Mouse (Mus musculus) limb, embryonic 15.5 days (tissue): ENCODE measurements around the gene Capns1. TPM values are rescaled to one million over a fixed set of nuclear protein-coding genes. Genes with fewer than 3 reads are reported as not detected.
A peak's percentile ranks its signal among the peaks of the same experiment; 100 is the strongest.

Source experiments
- ATAC-seq: fragments of 200-750 bp; cut with Nextera tagmentation; 2 replicates; pipeline ENCODE4 v1.8.0; 2017; ENCODE audit warnings: low read depth, moderate TSS enrichment; ENCODE audit not compliant: insufficient number of reproducible peaks, low FRiP score, low TSS enrichment
- H3K27ac ChIP-seq: fragments of 300-500 bp; sonication (generic); 2 replicates; pipeline ENCODE4 v1.5.1; 2015; ENCODE audit warnings: moderate library complexity, mild to moderate bottlenecking, inconsistent platforms
- H3K27me3 ChIP-seq: fragments of 300-500 bp; sonication (generic); 2 replicates; pipeline ENCODE4 v1.6.1; 2015; ENCODE audit warnings: inconsistent platforms
- H3K36me3 ChIP-seq: fragments of 300-500 bp; sonication (generic); 2 replicates; pipeline ENCODE4 v1.6.1; 2015; ENCODE audit warnings: inconsistent platforms
- H3K4me1 ChIP-seq: fragments of 300-500 bp; sonication (generic); 2 replicates; pipeline ENCODE4 v1.6.1; 2015; ENCODE audit warnings: inconsistent platforms
- H3K4me2 ChIP-seq: fragments of 300-500 bp; sonication (generic); 2 replicates; pipeline ENCODE4 v1.6.1; 2015; ENCODE audit warnings: mild to moderate bottlenecking, inconsistent platforms
- H3K4me3 ChIP-seq: fragments of 300-500 bp; sonication (generic); 2 replicates; pipeline ENCODE4 v1.5.1; 2015; ENCODE audit warnings: mild to moderate bottlenecking, inconsistent platforms
- H3K9ac ChIP-seq: fragments of 300-500 bp; sonication (generic); 2 replicates; pipeline ENCODE4 v1.6.1; 2015; ENCODE audit warnings: inconsistent platforms
- H3K9me3 ChIP-seq: fragments of 300-500 bp; sonication (generic); 2 replicates; pipeline ENCODE4 v1.6.1; 2016; ENCODE audit warnings: inconsistent platforms
- WGBS: fragments of 180-500 bp; shearing (Covaris S2); methylation state at CpG from one replicate; pipeline ENCODE4 v1.1.7; 2015; 5-methylcytosine and 5-hydroxymethylcytosine counted together
- polyA plus RNA-seq: library from polyadenylated mRNA; unstranded; fragments of >200 nt; fragmentation: Nextera tagmentation; extraction: Ambion mirVana; gene quantifications from 2 replicates; pipeline ENCODE4 v1.2.1, GENCODE M21; 2015

Capns1 gene
- polyA plus RNA-seq, 1 experiment from 2014 or later = 117 TPM

- H3K4me2 ChIP-seq = no peak overlapping the region
- H3K27ac ChIP-seq = no peak overlapping the region
- no peaks in the 10 kb centered on the region; the same call in 1 of the 2 replicates for H3K4me1 ChIP-seq
- H3K27me3 ChIP-seq = no peaks in the 10 kb centered on the region
- ATAC-seq = no peak
- 90% methylated on average over 2 of the region's 2 CpGs for WGBS
- H3K9me3 ChIP-seq = peaks cover 47% of the 10 kb centered on the region
- H3K4me3 ChIP-seq = no peak overlapping the region
- H3K36me3 ChIP-seq = peaks cover 74% of the 10 kb centered on the region
- H3K9ac ChIP-seq = no peak overlapping the region
Measured at GRCm38 (mm10) chr7:30164745-30165144, 33.9 kb downstream of the Capns1 start.

GRCm38 (mm10) chr7:30163113-30163512 lies 35.5 kb downstream of the Capns1 start:
- no peak overlapping the region for H3K27ac ChIP-seq
- peaks cover 62% of the 10 kb centered on the region for H3K9me3 ChIP-seq
- no peak overlapping the region for H3K4me2 ChIP-seq
- peaks cover 91% of the 10 kb centered on the region for H3K36me3 ChIP-seq
- no peak for ATAC-seq
- WGBS = 96% methylated on average over 5 of the region's 5 CpGs
- H3K9ac ChIP-seq = no peak overlapping the region
- H3K4me1 ChIP-seq = no peaks in the 10 kb centered on the region
- no peak overlapping the region for H3K4me3 ChIP-seq
- no peaks in the 10 kb centered on the region for H3K27me3 ChIP-seq

- H3K27ac ChIP-seq = no peak overlapping the region
- no peak overlapping the region for H3K4me2 ChIP-seq
- H3K9ac ChIP-seq = no peak overlapping the region
- H3K27me3 ChIP-seq = no peaks in the 10 kb centered on the region
- peaks cover 68% of the 10 kb centered on the region for H3K9me3 ChIP-seq
- ATAC-seq = no peak
- no peak overlapping the region for H3K4me3 ChIP-seq
- no peaks in the 10 kb centered on the region for H3K4me1 ChIP-seq
- WGBS = 92% methylated on average over 3 of the region's 3 CpGs
- peaks cover 79% of the 10 kb centered on the region for H3K36me3 ChIP-seq
Measured at GRCm38 (mm10) chr7:30155507-30155906, 43.1 kb downstream of the Capns1 start.

- no peak overlapping the region for H3K4me2 ChIP-seq
- H3K9me3 ChIP-seq = peaks cover 69% of the 10 kb centered on the region
- no peaks in the 10 kb centered on the region for H3K4me1 ChIP-seq
- H3K36me3 ChIP-seq = peaks cover 80% of the 10 kb centered on the region
- ATAC-seq = no peak
- no peak overlapping the region for H3K9ac ChIP-seq
- no peak overlapping the region for H3K27ac ChIP-seq
- 100% methylated on average over 1 of the region's 1 CpGs for WGBS
- H3K27me3 ChIP-seq = no peaks in the 10 kb centered on the region
- no peak overlapping the region for H3K4me3 ChIP-seq
Measured at GRCm38 (mm10) chr7:30154040-30154439, 44.6 kb downstream of the Capns1 start.

GRCm38 (mm10) chr7:30147011-30147410 lies 51.6 kb downstream of the Capns1 start:
- H3K9me3 ChIP-seq = peaks cover 36% of the 10 kb centered on the region

GRCm38 (mm10) chr7:30143555-30144209 lies 54.9 kb downstream of the Capns1 start:
- H3K4me2 ChIP-seq = peak overlapping the region; percentile 67
- WGBS = 2% methylated on average over 35 of the region's 35 CpGs
- H3K9ac ChIP-seq = peak overlapping the region; percentile 56
- H3K36me3 ChIP-seq = peaks cover 37% of the 10 kb centered on the region
- peaks cover 11% of the 10 kb centered on the region; the same call in 1 of the 2 replicates for H3K9me3 ChIP-seq
- ATAC-seq = peak; percentile 91
- H3K4me3 ChIP-seq = peak overlapping the region; percentile 60
- no peaks in the 10 kb centered on the region for H3K27me3 ChIP-seq
- H3K4me1 ChIP-seq = 0 out of 2 replicates have a peak, but pooled peaks cover 4% of the 10 kb centered on the region
- peak overlapping the region; percentile 92 for H3K27ac ChIP-seq

More at GRCm38 (mm10) chr7:30147011-30147410, 51.6 kb downstream of the Capns1 start:
- Histone ChIP-seq H3K27ac (no peak overlapping the region), H3K4me3 (no peak overlapping the region), H3K36me3 (peaks cover 51% of the 10 kb centered on the region), H3K4me1 (0 out of 2 replicates have a peak, but pooled peaks cover 4% of the 10 kb centered on the region), H3K27me3 (no peaks in the 10 kb centered on the region), H3K4me2 (no peak overlapping the region), H3K9ac (no peak overlapping the region)
- 96% methylated on average over 5 of the region's 5 CpGs for WGBS
- no peak for ATAC-seq

GRCm38 (mm10) chr7:30143170-30143554 lies 55.4 kb downstream of the Capns1 start:
- no peak for ATAC-seq
- peak overlapping the region; percentile 67 for H3K4me2 ChIP-seq
- peak overlapping the region; percentile 92 for H3K27ac ChIP-seq
- H3K9ac ChIP-seq = peak overlapping the region; percentile 56
- H3K27me3 ChIP-seq = no peaks in the 10 kb centered on the region
- H3K36me3 ChIP-seq = peaks cover 37% of the 10 kb centered on the region
- WGBS = 13% methylated on average over 8 of the region's 8 CpGs
- 0 out of 2 replicates have a peak, but pooled peaks cover 4% of the 10 kb centered on the region for H3K4me1 ChIP-seq
- H3K4me3 ChIP-seq = peak overlapping the region; percentile 60
- H3K9me3 ChIP-seq = 0 out of 2 replicates have a peak, but pooled peaks cover 8% of the 10 kb centered on the region

Other genes with a start within 250 kb of the Capns1 start
- 11.5 and 11.6 TPM in 2 replicates for gene Zfp74, start 244.7 kb downstream of the Capns1 start, polyA plus RNA-seq
- 17.9 and 27.5 TPM in 2 replicates for gene Zfp568, start 214.9 kb downstream of the Capns1 start, polyA plus RNA-seq
- 5.7 and 6.1 TPM in 2 replicates for gene Zfp14, start 147.4 kb downstream of the Capns1 start, polyA plus RNA-seq
- gene Zfp82, start 125.9 kb downstream of the Capns1 start, polyA plus RNA-seq = 8.2 and 8.3 TPM in 2 replicates
- gene Gm26920, start 108.4 kb downstream of the Capns1 start, polyA plus RNA-seq = 1.1 and 2.3 TPM in 2 replicates
- 9.5 and 12.7 TPM in 2 replicates for gene Zfp566, start 108.3 kb downstream of the Capns1 start, polyA plus RNA-seq
- gene Zfp260, start 104.0 kb downstream of the Capns1 start, polyA plus RNA-seq = 132 and 137 TPM in 2 replicates
- 13.2 and 13.8 TPM in 2 replicates for gene Zfp382, start 76.9 kb downstream of the Capns1 start, polyA plus RNA-seq
- 17.4 and 18.7 TPM in 2 replicates for gene Zfp146, start 29.1 kb downstream of the Capns1 start, polyA plus RNA-seq
- 3.4 and 10.1 TPM in 2 replicates for gene Cox7a1, start 14.7 kb downstream of the Capns1 start, polyA plus RNA-seq
- gene Polr2i, start 33.1 kb upstream of the Capns1 start, polyA plus RNA-seq = 140 and 149 TPM in 2 replicates
- gene Tbcb, start 33.5 kb upstream of the Capns1 start, polyA plus RNA-seq = 175 and 188 TPM in 2 replicates
- 0.22 and 0.42 TPM in 2 replicates for gene Ovol3, start 36.9 kb upstream of the Capns1 start, polyA plus RNA-seq
- 0.26 and 0.78 TPM in 2 replicates for gene Thap8, start 81.3 kb upstream of the Capns1 start, polyA plus RNA-seq
- 6.0 and 6.2 TPM in 2 replicates for gene Wdr62, start 81.6 kb upstream of the Capns1 start, polyA plus RNA-seq
- gene Clip3, start 92.9 kb upstream of the Capns1 start, polyA plus RNA-seq = 33.2 and 35.2 TPM in 2 replicates
- 80.8 and 82.0 TPM in 2 replicates for gene Alkbh6, start 109.9 kb upstream of the Capns1 start, polyA plus RNA-seq
- 37.1 and 42.8 TPM in 2 replicates for gene Syne4, start 116.0 kb upstream of the Capns1 start, polyA plus RNA-seq
- gene E130208F15Rik, start 122.9 kb upstream of the Capns1 start, polyA plus RNA-seq = 3.4 TPM in 1 of 2 replicates, not detected in the other
- gene Sdhaf1, start 125.1 kb upstream of the Capns1 start, polyA plus RNA-seq = 13.7 and 18.8 TPM in 2 replicates
- 4.1 and 5.1 TPM in 2 replicates for gene Lrfn3, start 164.0 kb upstream of the Capns1 start, polyA plus RNA-seq
- gene Tyrobp, start 214.9 kb upstream of the Capns1 start, polyA plus RNA-seq = 78.9 and 87.7 TPM in 2 replicates
- gene Hcst, start 221.0 kb upstream of the Capns1 start, polyA plus RNA-seq = 2.7 and 3.3 TPM in 2 replicates
- gene Nfkbid, start 222.9 kb upstream of the Capns1 start, polyA plus RNA-seq = 1.4 and 2.1 TPM in 2 replicates
- gene Aplp1, start 246.7 kb upstream of the Capns1 start, polyA plus RNA-seq = 28.6 and 32.7 TPM in 2 replicates